Mouse (Mus musculus) cortical plate, adult 2 months (tissue): ENCODE measurements around the gene Aspscr1. TPM values are rescaled to one million over a fixed set of nuclear protein-coding genes. Genes with fewer than 3 reads are reported as not detected.

Experiments used
- H3K27ac ChIP-seq: fragments of 200-500 bp; 2 replicates; pipeline ENCODE4 v1.5.1; 2012; ENCODE audit warnings: low read length, control low read depth, inconsistent platforms; ENCODE audit not compliant: insufficient read depth
- H3K4me1 ChIP-seq: fragments of 200-500 bp; 2 replicates; pipeline ENCODE4 v1.6.1; 2011; ENCODE audit warnings: low read length; ENCODE audit not compliant: control insufficient read depth, insufficient read depth
- H3K4me3 ChIP-seq: fragments of 200-500 bp; 2 replicates; pipeline ENCODE4 v1.5.1; 2011; ENCODE audit warnings: mild to moderate bottlenecking, low read length, control low read depth; ENCODE audit not compliant: insufficient read depth
- CTCF ChIP-seq: fragments of 200-500 bp; IDR thresholded peaks from 2 replicates; pipeline ENCODE4 v1.5.1; 2011; ENCODE audit warnings: mild to moderate bottlenecking, control low read depth, low read length; ENCODE audit not compliant: insufficient read depth; ENCODE audit errors: extremely low read depth
- POLR2A ChIP-seq: fragments of 200-500 bp; IDR thresholded peaks from 2 replicates; pipeline ENCODE4 v1.6.1; 2011; ENCODE audit warnings: mild to moderate bottlenecking, low read length, control low read depth; ENCODE audit not compliant: insufficient read depth; ENCODE audit errors: extremely low read depth
- polyA plus RNA-seq: library from polyadenylated mRNA; depleted of rRNA; stranded (reverse); fragments of >200 nt; gene quantifications from 2 replicates; pipeline ENCODE4 v1.2.3, GENCODE M21; 2012; rRNA removed

Aspscr1 gene
- polyA plus RNA-seq = 46.2 and 46.8 TPM in 2 replicates

- Histone ChIP-seq H3K27ac (peak within 1 kb of the TSS; percentile 76), H3K4me1 (peaks cover 5% of the 10 kb centered on the region; the same call in 1 of the 2 replicates), H3K4me3 (peak within 1 kb of the TSS; percentile 74)
- peak; percentile 56; the same call in 1 of the 2 replicates for TF ChIP-seq POLR2A
- TF ChIP-seq CTCF = no peak
These were observed at the start of gene Aspscr1 for GRCm38 (mm10) chr11:120672687-120673593. Gene Aspscr1 (plus strand): TSS chr11:120672973.

GRCm38 (mm10) chr11:120623961-120624679, 48.7 kb upstream of the Aspscr1 start:
- Histone ChIP-seq H3K4me1 (peaks cover 3% of the 10 kb centered on the region), H3K4me3 (peak overlapping the region; percentile 52), H3K27ac (0 out of 2 replicates have a peak overlapping the region, but pooled peaks have one; percentile 41)
- no peak for TF ChIP-seq POLR2A
- TF ChIP-seq CTCF = peak; percentile 41

- TF ChIP-seq POLR2A (peak; percentile 81), CTCF (no peak)
- 0 out of 2 replicates have a peak overlapping the region, but pooled peaks have one; percentile 41 for H3K27ac ChIP-seq
- peaks cover 3% of the 10 kb centered on the region for H3K4me1 ChIP-seq
- peak overlapping the region; percentile 52 for H3K4me3 ChIP-seq
These were observed 48.1 kb upstream of the Aspscr1 start for GRCm38 (mm10) chr11:120624680-120625111.

GRCm38 (mm10) chr11:120625152-120625775, 47.5 kb upstream of the Aspscr1 start, which contains the start of gene Sirt7:
Gene Sirt7 (minus strand): TSS chr11:120625240.
- Histone ChIP-seq H3K27ac (peak within 1 kb of the TSS; percentile 41), H3K4me3 (peak within 1 kb of the TSS; percentile 52), H3K4me1 (peaks cover 4% of the 10 kb centered on the region)
- TF ChIP-seq POLR2A = no peak
- TF ChIP-seq CTCF = no peak

- TF ChIP-seq CTCF = no peak
- no peak for TF ChIP-seq POLR2A
- peaks cover 13% of the 10 kb centered on the region for H3K4me1 ChIP-seq
- no peak overlapping the region for H3K27ac ChIP-seq
- no peak overlapping the region for H3K4me3 ChIP-seq
These were observed 45.8 kb upstream of the Aspscr1 start for GRCm38 (mm10) chr11:120626785-120627467.

- TF ChIP-seq POLR2A (no peak), CTCF (no peak)
- Histone ChIP-seq H3K4me1 (peaks cover 14% of the 10 kb centered on the region), H3K27ac (no peak overlapping the region), H3K4me3 (no peak overlapping the region)
These were observed 45.1 kb upstream of the Aspscr1 start for GRCm38 (mm10) chr11:120627468-120628300.

GRCm38 (mm10) chr11:120628601-120629340, 44.0 kb upstream of the Aspscr1 start:
- H3K4me1 ChIP-seq = peaks cover 14% of the 10 kb centered on the region
- TF ChIP-seq CTCF (no peak), POLR2A (no peak)
- H3K27ac ChIP-seq = no peak overlapping the region
- H3K4me3 ChIP-seq = no peak overlapping the region

GRCm38 (mm10) chr11:120629341-120629730, 43.4 kb upstream of the Aspscr1 start:
- H3K27ac ChIP-seq = peak overlapping the region; percentile 86
- H3K4me1 ChIP-seq = peaks cover 16% of the 10 kb centered on the region
- H3K4me3 ChIP-seq = peak overlapping the region; percentile 23; the same call in 1 of the 2 replicates
- TF ChIP-seq CTCF = no peak
- 0 out of 2 replicates have a peak, but pooled peaks have one; percentile 36 for TF ChIP-seq POLR2A
